Mouse (Mus musculus) thymus, postnatal 25 days (tissue): Measurements from ENCODE around the gene Aip.
"Not testable (repeated sequence)": the region's sequence is repeated elsewhere in the genome, so short reads cannot be mapped to it uniquely, and the experiment has no call there.

Experiments used
- DNase-seq: peaks from one replicate; pipeline ENCODE4 v3.0.0; 2022

The Aip gene

GRCm38 (mm10) chr19:4134354-4134753 lies 8.7 kb upstream of the Aip start:
- no peak for DNase-seq

- DNase-seq, result no peak
Measured at GRCm38 (mm10) chr19:4131768-4132167, 6.1 kb upstream of the Aip start.

GRCm38 (mm10) chr19:4131075-4131474 lies 5.4 kb upstream of the Aip start:
- no peak for DNase-seq

GRCm38 (mm10) chr19:4130106-4130505 lies 4.4 kb upstream of the Aip start:
- no peak for DNase-seq

- no peak for DNase-seq
Measured at GRCm38 (mm10) chr19:4129462-4129861, 3.8 kb upstream of the Aip start.

GRCm38 (mm10) chr19:4126759-4127495 lies 1.3 kb upstream of the Aip start:
- peak; percentile 40 for DNase-seq

- DNase-seq, result not testable (repeated sequence)
Measured at GRCm38 (mm10) chr19:4125268-4125667, 390 bp downstream of the Aip start.

GRCm38 (mm10) chr19:4124432-4124831 lies 1.2 kb downstream of the Aip start:
- no peak for DNase-seq

- no peak for DNase-seq
Measured at GRCm38 (mm10) chr19:4122411-4123370, 3.0 kb downstream of the Aip start.

- not testable (repeated sequence) for DNase-seq
Measured at GRCm38 (mm10) chr19:4121896-4122295, 3.8 kb downstream of the Aip start.

- DNase-seq, result peak; percentile 99
Measured at GRCm38 (mm10) chr19:4121097-4121805, 4.4 kb downstream of the Aip start.

GRCm38 (mm10) chr19:4120496-4120895 lies 5.2 kb downstream of the Aip start:
- no peak for DNase-seq

GRCm38 (mm10) chr19:4119716-4120487 lies 5.8 kb downstream of the Aip start:
- DNase-seq, result peak; percentile 49

- DNase-seq, result no peak
Measured at GRCm38 (mm10) chr19:4118350-4118749, 7.3 kb downstream of the Aip start.

GRCm38 (mm10) chr19:4117006-4117405 lies 8.7 kb downstream of the Aip start:
- DNase-seq, result no peak

GRCm38 (mm10) chr19:4115816-4116215 lies 9.8 kb downstream of the Aip start:
- DNase-seq, result no peak

- no peak for DNase-seq
Measured at GRCm38 (mm10) chr19:4115144-4115543, 10.5 kb downstream of the Aip start.

- no peak for DNase-seq
Measured at GRCm38 (mm10) chr19:4114551-4114950, 11.1 kb downstream of the Aip start.

- DNase-seq, result peak; percentile 48
Measured at GRCm38 (mm10) chr19:4113806-4114230, 11.8 kb downstream of the Aip start.

GRCm38 (mm10) chr19:4113186-4113805 lies 12.4 kb downstream of the Aip start:
- DNase-seq, result no peak

GRCm38 (mm10) chr19:4112063-4112960 lies 13.3 kb downstream of the Aip start:
- DNase-seq, result no peak
